ENCODE assay signal across 23 mouse cellular contexts in genomic region chr10:18224386-18224785, GRCm38 (mm10). TPM values are rescaled to one million over a fixed set of nuclear protein-coding genes. Genes with fewer than 3 reads are reported as not detected.
DNase-seq lines count a peak whose midpoint lies in the region; ATAC-seq and TF ChIP-seq lines count a peak whose summit lies in the region.
"Had no signal": no experiment of that assay in that cellular context is flagged by ENCODE, and none has a peak within 500 bp of the region (broad histone marks: within the 10 kb centered on the region; RNA-seq: fewer than 3 reads in every experiment).

No protein-coding gene starts in this region.

- no peaks in the 10 kb centered on the region for H3K27me3 ChIP-seq in embryonic facial prominence, embryonic 13.5 days
- no peaks in the 10 kb centered on the region for H3K27me3 ChIP-seq in embryonic facial prominence, embryonic 10.5 days (replicated peaks; ENCODE audit: low read depth, poor library complexity, severe bottlenecking)
- no peaks in the 10 kb centered on the region for H3K27me3 ChIP-seq in stomach, embryonic 15.5 days (replicated peaks)
- no peaks in the 10 kb centered on the region for H3K27me3 ChIP-seq in stomach, postnatal 0 days (ENCODE audit: control insufficient read depth, insufficient read depth, low read length)
- H3K27me3 ChIP-seq in forebrain, embryonic 16.5 days (replicated peaks; ENCODE audit: control insufficient read depth, insufficient read depth, low read length), result no peaks in the 10 kb centered on the region
- H3K27me3 ChIP-seq: CH12.LX; megakaryocyte, embryonic 14.5 days; midbrain, embryonic 15.5 days had no signal

- DNase-seq in embryonic facial prominence, embryonic 10.5 days (ENCODE audit: low spot score), result no peak
- DNase-seq in stomach, postnatal 0 days (ENCODE audit: low spot score), result no peak
- DNase-seq in natural killer cell, adult 2 months (ENCODE audit: low spot score in 2 of 2), result no peak
- no peak for DNase-seq in spleen, postnatal 14 days (ENCODE audit: low spot score in 2 of 2)
- DNase-seq in urinary bladder, postnatal 25 days (ENCODE audit: low spot score), result no peak
- DNase-seq: adrenal gland, postnatal 25 days; heart, postnatal 10 days; kidney, adult 8-10 months; kidney, postnatal 4 days; lung, adult 18-20 months; lung, postnatal 14 days; right cerebral cortex, postnatal 14 days; spleen, adult 18-20 months had no signal

- 0 out of 2 replicates have a peak, but pooled peaks have one; percentile 37 for ATAC-seq in embryonic facial prominence, embryonic 13.5 days (ENCODE audit: insufficient number of reproducible peaks, insufficient read depth, low FRiP score, low TSS enrichment, low read depth)
- peak; percentile 31; the same call in 1 of the 2 replicates for ATAC-seq in stomach, embryonic 15.5 days (ENCODE audit: insufficient read depth, low FRiP score, low read depth)
- ATAC-seq in stomach, postnatal 0 days (ENCODE audit: low FRiP score, low TSS enrichment), result no peak; the same call in 1 of the 2 replicates
- peak; percentile 72 for ATAC-seq in forebrain, embryonic 16.5 days
- ATAC-seq: midbrain, embryonic 15.5 days had no signal

- H3K4me1 ChIP-seq in embryonic facial prominence, embryonic 13.5 days, result no peaks in the 10 kb centered on the region
- peaks cover 6% of the 10 kb centered on the region; the same call in 1 of the 2 replicates for H3K4me1 ChIP-seq in embryonic facial prominence, embryonic 10.5 days
- no peaks in the 10 kb centered on the region for H3K4me1 ChIP-seq in stomach, embryonic 15.5 days
- H3K4me1 ChIP-seq in stomach, postnatal 0 days (replicated peaks; ENCODE audit: control insufficient read depth, insufficient read depth), result no peaks in the 10 kb centered on the region
- no peaks in the 10 kb centered on the region for H3K4me1 ChIP-seq in forebrain, embryonic 16.5 days (replicated peaks; ENCODE audit: control insufficient read depth, insufficient read depth, low read length)
- H3K4me1 ChIP-seq: megakaryocyte, embryonic 14.5 days; midbrain, embryonic 15.5 days had no signal

- no peaks in the 10 kb centered on the region for H3K9me3 ChIP-seq in embryonic facial prominence, embryonic 13.5 days
- no peaks in the 10 kb centered on the region for H3K9me3 ChIP-seq in embryonic facial prominence, embryonic 10.5 days
- no peaks in the 10 kb centered on the region for H3K9me3 ChIP-seq in stomach, embryonic 15.5 days
- H3K9me3 ChIP-seq in stomach, postnatal 0 days (ENCODE audit: control insufficient read depth, low read length), result no peaks in the 10 kb centered on the region
- no peaks in the 10 kb centered on the region for H3K9me3 ChIP-seq in forebrain, embryonic 16.5 days (ENCODE audit: control insufficient read depth, low read length)
- H3K9me3 ChIP-seq: megakaryocyte, embryonic 14.5 days; midbrain, embryonic 15.5 days had no signal

- H3K27ac ChIP-seq in embryonic facial prominence, embryonic 13.5 days, result no peak overlapping the region
- H3K27ac ChIP-seq in embryonic facial prominence, embryonic 10.5 days (replicated peaks), result no peak overlapping the region
- no peak overlapping the region for H3K27ac ChIP-seq in stomach, embryonic 15.5 days
- no peak overlapping the region for H3K27ac ChIP-seq in stomach, postnatal 0 days (replicated peaks)
- H3K27ac ChIP-seq in forebrain, embryonic 16.5 days (ENCODE audit: low read length), result no peak overlapping the region
- H3K27ac ChIP-seq: hindbrain, embryonic 14.5 days; midbrain, embryonic 15.5 days had no signal

- H3K9ac ChIP-seq in embryonic facial prominence, embryonic 13.5 days, result no peak overlapping the region
- H3K9ac ChIP-seq in stomach, embryonic 15.5 days, result no peak overlapping the region
- no peak overlapping the region for H3K9ac ChIP-seq in stomach, postnatal 0 days (ENCODE audit: low read length)
- no peak overlapping the region for H3K9ac ChIP-seq in forebrain, embryonic 16.5 days (replicated peaks; ENCODE audit: low read depth, low read length)
- H3K9ac ChIP-seq: hindbrain, embryonic 14.5 days; midbrain, embryonic 15.5 days had no signal

- TF ChIP-seq EP300 in stomach, postnatal 0 days (optimal IDR thresholded peaks at IDR 0.05), result no peak

- H3K36me3 ChIP-seq in embryonic facial prominence, embryonic 13.5 days, result no peaks in the 10 kb centered on the region
- H3K36me3 ChIP-seq in embryonic facial prominence, embryonic 10.5 days (replicated peaks), result no peaks in the 10 kb centered on the region
- H3K36me3 ChIP-seq in stomach, embryonic 15.5 days, result no peaks in the 10 kb centered on the region
- no peaks in the 10 kb centered on the region; the same call in 1 of the 2 replicates for H3K36me3 ChIP-seq in stomach, postnatal 0 days (ENCODE audit: control insufficient read depth, insufficient read depth, low read length)
- H3K36me3 ChIP-seq in forebrain, embryonic 16.5 days (ENCODE audit: control insufficient read depth, insufficient read depth), result no peaks in the 10 kb centered on the region
- H3K36me3 ChIP-seq: midbrain, embryonic 15.5 days had no signal

- no peak overlapping the region for H3K4me2 ChIP-seq in embryonic facial prominence, embryonic 13.5 days
- H3K4me2 ChIP-seq in stomach, embryonic 15.5 days, result no peak overlapping the region
- H3K4me2 ChIP-seq in stomach, postnatal 0 days (replicated peaks; ENCODE audit: low read depth), result no peak overlapping the region
- H3K4me2 ChIP-seq in forebrain, embryonic 16.5 days (ENCODE audit: low read length), result no peak overlapping the region
- H3K4me2 ChIP-seq: heart, embryonic 11.5 days; hindbrain, embryonic 14.5 days; liver, embryonic 11.5 days; midbrain, embryonic 15.5 days had no signal

- H3K4me3 ChIP-seq in embryonic facial prominence, embryonic 13.5 days, result no peak overlapping the region
- H3K4me3 ChIP-seq in embryonic facial prominence, embryonic 10.5 days, result no peak overlapping the region
- H3K4me3 ChIP-seq in stomach, embryonic 15.5 days (replicated peaks), result no peak overlapping the region
- H3K4me3 ChIP-seq in stomach, postnatal 0 days (ENCODE audit: low read depth, low read length), result no peak overlapping the region
- H3K4me3 ChIP-seq in forebrain, embryonic 16.5 days (replicated peaks; ENCODE audit: low read length), result no peak overlapping the region
- H3K4me3 ChIP-seq: megakaryocyte, embryonic 14.5 days; midbrain, embryonic 15.5 days; myocyte had no signal

- no peak for TF ChIP-seq CTCF in stomach, postnatal 0 days (IDR thresholded peaks at IDR 0.05; ENCODE audit: low read depth)

- 90% methylated on average over 3 of the region's 3 CpGs for WGBS in embryonic facial prominence, embryonic 13.5 days
- WGBS in embryonic facial prominence, embryonic 10.5 days, result 90% methylated on average over 3 of the region's 3 CpGs
- 75% methylated on average over 3 of the region's 3 CpGs for WGBS in stomach, embryonic 15.5 days
- 80% methylated on average over 3 of the region's 3 CpGs for WGBS in stomach, postnatal 0 days
- 87% methylated on average over 3 of the region's 3 CpGs for WGBS in forebrain, embryonic 16.5 days

RNA-seq across cellular contexts. Expression of gene Ccdc28a, which starts 10.4 kb away (rescaled TPM):
- polyA plus RNA-seq in embryonic facial prominence, embryonic 13.5 days (2015; fragmentation: Nextera tagmentation; extraction: Ambion mirVana), result 10.3 and 10.7 TPM in 2 replicates
- 8.3 and 10.6 TPM in 2 replicates for polyA plus RNA-seq in embryonic facial prominence, embryonic 10.5 days (2016; fragmentation: Nextera tagmentation; extraction: Ambion mirVana)
- polyA plus RNA-seq in stomach, embryonic 15.5 days (2015; fragmentation: Nextera tagmentation; extraction: Ambion mirVana), result 11.2 and 15.3 TPM in 2 replicates
- polyA plus RNA-seq in stomach, postnatal 0 days (2015; fragmentation: Nextera tagmentation; extraction: Ambion mirVana), result 13.8 and 14.8 TPM in 2 replicates
- polyA plus RNA-seq in forebrain, embryonic 16.5 days (2015; fragmentation: Nextera tagmentation; extraction: Ambion mirVana), result 7.8 and 9.6 TPM in 2 replicates

RNA-seq across cellular contexts. Expression of gene Ect2l, which starts 13.7 kb away (rescaled TPM):
- polyA plus RNA-seq in embryonic facial prominence, embryonic 13.5 days (2015; fragmentation: Nextera tagmentation; extraction: Ambion mirVana), result 0.34 and 0.98 TPM in 2 replicates
- 0.36 and 0.52 TPM in 2 replicates for polyA plus RNA-seq in embryonic facial prominence, embryonic 10.5 days (2016; fragmentation: Nextera tagmentation; extraction: Ambion mirVana)
- 0.17 and 0.36 TPM in 2 replicates for polyA plus RNA-seq in stomach, embryonic 15.5 days (2015; fragmentation: Nextera tagmentation; extraction: Ambion mirVana)
- 0.21 and 0.51 TPM in 2 replicates for polyA plus RNA-seq in stomach, postnatal 0 days (2015; fragmentation: Nextera tagmentation; extraction: Ambion mirVana)
- polyA plus RNA-seq in forebrain, embryonic 16.5 days (2015; fragmentation: Nextera tagmentation; extraction: Ambion mirVana), result 0.44 TPM in 1 of 2 replicates, not detected in the other
- polyA plus RNA-seq: midbrain, embryonic 15.5 days had no signal
